Mouse (Mus musculus) mature B cell (primary cell): ENCODE results near the gene Egln1.

ENCODE experiments used
- in situ Hi-C: fragments of 300-500 bp; cut with MboI; formaldehyde crosslinking; loops from 2 replicates; pipeline ENCODE4 v1.14.3; 2019

Egln1 gene

DNA sequence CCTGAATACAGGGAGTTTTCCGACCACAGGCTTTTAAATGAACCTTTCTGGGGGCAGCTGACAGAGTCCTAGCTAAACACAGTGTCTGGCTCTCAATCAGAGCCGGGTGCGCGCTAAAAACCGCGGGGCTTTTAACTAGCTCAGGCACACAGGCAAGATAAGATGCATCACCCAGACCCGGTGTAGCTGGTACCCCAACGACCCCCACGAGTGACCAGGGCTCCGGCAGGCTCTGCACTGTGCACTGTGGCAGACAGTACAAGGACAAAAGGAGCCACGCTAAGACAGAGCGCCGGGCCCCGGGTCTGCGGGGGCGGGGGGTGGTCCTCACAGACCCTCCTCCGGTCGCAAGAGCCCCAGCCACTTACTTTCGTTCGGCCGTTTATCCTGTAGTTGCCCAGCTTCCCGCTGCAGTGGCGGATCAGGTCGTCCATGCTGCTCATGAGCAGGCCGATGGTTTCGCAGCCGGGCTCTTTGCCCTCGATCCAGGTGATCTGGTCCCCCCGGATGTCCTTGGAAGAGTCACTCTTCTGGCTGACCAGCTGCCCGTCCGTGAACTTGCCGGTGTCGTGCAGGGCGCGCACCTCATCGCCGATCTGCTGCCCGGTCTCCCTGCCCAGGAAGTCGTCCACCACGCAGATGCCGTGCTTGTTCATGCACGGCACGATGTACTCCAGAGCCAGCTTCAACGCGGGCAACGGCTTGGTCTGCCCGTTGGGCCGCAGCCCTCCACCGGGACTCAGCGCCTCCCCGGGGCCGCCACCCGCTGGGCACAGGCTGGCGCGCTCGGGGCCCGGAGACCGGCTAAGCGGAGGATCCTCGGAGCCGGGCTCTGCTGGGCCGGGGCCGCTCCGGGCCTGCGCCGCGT, 1.0 kb downstream of the Egln1 start:
- in situ Hi-C loops: no loop called here

DNA sequence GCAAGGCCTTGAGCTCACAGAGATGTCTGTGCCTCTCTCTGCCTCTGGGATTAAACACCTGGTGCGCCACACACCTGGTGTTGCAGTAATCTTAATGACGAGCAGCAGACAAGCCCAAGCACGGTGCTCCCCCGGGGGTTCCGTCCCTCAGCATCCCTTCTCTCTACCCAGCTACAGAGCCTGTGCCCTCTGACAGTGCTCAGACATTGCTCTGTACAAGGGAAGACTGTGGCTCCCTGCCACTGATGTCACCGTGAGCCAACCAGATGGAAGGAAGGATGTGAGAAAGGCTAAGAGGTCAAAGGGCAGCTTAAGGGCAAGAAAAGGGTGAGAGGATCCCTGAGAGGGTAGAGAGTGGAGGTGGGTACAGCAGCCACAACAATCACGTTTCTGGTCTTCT, 4.7 kb downstream of the Egln1 start:
- in situ Hi-C loops: no loop called here

DNA sequence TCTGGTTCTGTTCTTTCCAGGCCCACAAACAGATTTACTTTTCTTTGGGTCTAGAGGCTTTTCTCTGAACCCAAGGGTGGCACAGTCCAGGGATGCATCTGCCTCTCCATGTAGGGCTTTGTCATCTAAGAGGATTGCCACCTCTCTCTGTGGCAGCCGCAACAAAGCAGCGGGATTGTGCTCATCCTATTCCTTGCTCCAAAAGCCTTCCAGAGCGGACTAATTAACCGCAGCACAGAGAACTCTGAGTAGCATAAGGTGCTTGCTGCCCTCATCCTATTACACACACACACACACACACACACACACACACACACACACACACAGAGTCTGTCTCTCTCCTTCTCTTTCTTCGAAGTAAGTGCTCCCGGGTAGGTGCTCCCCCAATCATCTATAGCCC, 5.3 kb downstream of the Egln1 start:
- in situ Hi-C loops: no loop called here

DNA sequence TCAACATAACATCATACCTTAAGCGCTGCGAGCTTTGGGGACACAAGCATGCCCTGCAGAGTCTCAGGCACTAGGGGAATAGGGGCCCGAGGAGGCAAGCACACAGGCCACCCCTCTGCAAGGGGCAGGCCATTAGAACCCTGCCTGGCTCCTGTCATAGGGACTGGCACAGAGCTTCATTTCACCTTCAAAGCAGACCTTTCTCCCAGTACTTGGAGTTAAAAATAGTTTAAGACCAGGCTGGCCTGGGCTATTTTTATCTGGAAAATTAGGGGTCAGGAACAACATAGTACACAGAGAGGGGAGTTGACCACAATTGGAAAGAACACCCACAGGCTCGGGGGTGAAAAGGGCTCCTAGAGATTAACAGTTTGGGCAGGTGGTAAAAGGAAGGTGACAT, 11.8 kb downstream of the Egln1 start:
- in situ Hi-C loops: no loop called here

DNA sequence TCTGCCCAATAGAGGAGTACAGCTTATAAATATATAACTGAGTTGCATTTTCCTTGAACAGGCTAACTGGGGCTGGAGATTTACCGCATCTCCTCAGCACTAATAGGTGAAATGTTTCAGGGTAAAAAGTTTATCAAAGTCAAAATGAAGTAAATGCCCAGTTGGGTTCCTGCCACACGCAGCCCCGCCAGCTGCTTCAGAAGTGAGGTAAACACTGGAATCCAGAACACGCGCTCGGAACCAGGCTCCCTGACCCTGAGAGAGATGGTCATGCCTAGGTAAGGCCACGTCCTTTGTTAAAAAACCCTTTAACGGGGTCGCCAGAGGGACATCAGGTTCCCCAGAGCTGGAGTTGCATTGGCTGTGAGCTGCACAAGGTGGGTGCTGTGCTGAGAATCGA, 12.4 kb downstream of the Egln1 start:
- in situ Hi-C loops: no loop called here

DNA sequence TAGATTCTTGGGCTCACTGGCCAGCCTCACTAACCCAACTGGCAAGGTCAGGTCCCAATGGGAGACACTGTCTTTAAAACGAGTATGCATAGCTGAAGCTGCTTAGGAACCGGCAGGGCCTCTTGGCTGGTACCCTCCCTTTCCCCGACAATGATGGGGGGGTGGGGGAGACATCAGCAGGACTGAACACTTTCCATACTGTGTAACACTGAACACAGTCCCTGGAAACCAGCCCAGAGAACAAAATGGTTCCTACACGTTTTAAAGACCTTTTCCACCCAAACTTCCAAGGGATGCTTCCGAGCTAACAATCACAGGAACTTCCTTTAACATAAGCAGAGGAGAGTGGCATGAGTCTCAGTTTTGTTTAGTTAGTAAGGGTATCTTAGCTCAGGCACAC, 14.0 kb downstream of the Egln1 start:
- in situ Hi-C loops: no loop called here

DNA sequence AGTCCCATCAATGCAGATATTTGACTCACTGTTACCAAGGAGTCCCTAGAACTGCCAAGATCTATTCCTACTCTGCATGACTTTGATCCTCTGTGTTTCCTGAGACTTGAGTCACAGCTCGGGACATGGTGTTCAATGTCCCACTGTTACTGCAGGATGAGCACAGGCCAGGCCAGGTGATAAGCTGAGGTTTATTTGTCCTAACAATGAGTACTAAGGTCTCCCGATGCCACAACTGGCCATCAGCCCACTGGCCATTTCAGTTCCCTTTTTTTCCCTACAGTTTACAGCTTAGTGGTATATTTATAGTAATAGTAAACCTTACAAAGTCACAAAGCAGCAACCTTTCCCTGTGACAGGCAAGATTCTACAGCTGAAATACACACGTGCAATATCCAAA, 16.7 kb downstream of the Egln1 start:
- in situ Hi-C loops: no loop called here

DNA sequence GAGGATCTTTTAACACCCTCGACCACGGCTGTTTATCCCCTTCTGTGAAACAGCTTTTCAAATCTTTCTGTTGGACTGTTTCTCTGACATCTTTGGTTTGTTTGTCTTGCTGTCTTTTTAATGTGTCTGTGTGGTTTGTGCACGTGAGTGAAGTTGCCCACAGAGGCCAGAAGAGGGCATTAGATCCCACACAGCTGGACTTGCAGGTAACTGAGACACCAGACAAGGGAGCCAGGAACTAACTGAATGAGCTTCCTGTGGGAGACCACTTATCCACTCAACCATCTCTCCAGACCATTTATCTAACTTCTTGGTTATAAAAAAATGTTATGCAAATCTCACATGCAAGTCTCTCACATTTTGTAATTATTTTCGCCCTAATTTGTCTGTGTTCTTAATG, 18.5 kb downstream of the Egln1 start:
- in situ Hi-C loops: no loop called here

DNA sequence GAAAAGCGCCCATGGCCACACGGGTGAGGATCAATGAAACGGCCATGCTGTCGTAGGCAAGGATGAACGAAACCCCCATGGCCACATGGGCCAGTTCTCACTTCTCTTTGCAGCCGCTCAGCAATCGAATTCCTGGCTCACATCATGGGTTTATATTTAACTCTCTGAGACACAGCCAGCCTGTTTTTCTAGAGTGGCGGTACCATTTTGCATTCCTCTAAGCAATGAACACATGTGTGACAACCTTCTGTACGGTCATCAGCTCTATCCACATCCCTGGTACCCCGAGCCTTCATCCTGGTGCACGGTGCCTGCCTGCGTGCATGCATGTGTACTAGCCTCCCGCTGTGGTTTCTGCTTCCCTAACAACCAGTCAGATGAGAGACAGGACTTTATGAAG, 19.0 kb downstream of the Egln1 start:
- in situ Hi-C loops: no loop called here

DNA sequence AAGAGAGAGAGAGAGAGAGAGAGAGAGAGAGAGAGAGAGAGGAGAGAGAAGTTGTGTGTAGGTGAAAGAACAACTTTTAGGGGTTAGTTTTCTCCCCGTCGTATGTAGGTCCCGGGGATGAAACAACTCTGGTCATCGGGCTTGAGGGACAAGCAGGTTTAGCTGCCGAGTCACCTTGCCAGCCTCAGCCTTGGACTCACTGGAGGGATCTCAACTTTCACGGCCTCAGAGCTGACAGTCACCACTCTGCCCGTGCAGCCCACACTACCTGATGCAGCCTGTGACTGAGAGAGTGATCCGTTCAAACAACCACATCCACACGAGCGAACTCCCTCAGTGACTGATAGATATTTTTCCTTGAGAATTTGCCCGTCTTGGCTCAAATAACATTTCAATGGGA, 20.1 kb downstream of the Egln1 start:
- in situ Hi-C loops: no loop called here

DNA sequence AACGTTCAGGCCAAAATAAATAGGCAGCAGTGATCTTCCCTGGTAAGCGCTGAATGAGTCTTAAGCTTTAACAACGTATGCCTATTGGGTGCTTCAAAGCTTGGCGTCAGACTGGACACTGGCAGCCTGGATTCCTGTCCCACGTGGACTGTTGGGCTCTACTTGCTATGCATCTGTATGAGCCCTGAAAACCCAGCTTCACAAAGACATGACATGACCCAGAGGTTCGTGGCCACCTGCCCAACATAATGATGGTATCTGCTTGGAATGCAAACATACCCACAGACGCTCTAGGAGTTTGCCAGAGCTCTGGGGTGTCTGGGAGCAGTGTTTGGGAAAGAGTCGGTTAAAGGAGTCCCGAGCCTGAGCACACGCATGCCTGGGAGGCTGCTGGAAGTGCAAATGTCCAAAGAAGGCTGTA, 22.8 kb downstream of the Egln1 start:
- in situ Hi-C loops: no loop called here

DNA sequence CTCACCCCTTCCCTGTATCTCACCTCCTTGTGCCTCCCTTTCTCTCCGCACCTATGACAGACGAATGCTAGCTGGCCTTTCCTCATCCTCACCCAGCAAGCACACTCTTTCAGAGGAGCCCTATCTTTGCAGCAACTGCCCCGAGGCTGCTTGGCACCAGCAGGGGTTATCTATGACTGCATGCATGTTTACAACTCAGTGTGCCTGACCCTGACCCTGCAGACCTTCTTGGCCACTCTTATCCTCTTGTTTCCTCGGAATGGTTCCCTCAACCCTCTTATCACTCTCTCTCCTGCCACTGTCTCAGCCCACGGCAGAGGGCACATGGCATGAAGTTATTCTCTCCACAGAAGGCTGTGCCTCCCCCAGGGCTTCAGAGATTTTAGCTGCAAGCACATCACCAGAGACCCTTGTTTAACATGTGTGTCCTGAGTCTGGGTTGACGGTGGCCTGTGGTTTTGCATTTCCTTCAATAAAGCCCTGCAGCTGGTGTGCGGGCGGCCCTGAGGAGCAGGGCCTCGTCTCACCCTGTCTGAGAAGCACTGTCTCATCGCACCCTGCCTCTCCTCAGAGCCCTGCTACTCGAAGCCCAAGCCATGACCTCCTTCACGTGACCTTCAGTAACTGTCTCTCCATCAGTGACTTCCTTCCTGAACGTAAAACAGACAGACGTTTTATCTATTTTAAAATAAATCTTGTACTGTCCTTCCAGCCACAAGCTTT, 23.4 kb downstream of the Egln1 start:
- in situ Hi-C loops: no loop called here

DNA sequence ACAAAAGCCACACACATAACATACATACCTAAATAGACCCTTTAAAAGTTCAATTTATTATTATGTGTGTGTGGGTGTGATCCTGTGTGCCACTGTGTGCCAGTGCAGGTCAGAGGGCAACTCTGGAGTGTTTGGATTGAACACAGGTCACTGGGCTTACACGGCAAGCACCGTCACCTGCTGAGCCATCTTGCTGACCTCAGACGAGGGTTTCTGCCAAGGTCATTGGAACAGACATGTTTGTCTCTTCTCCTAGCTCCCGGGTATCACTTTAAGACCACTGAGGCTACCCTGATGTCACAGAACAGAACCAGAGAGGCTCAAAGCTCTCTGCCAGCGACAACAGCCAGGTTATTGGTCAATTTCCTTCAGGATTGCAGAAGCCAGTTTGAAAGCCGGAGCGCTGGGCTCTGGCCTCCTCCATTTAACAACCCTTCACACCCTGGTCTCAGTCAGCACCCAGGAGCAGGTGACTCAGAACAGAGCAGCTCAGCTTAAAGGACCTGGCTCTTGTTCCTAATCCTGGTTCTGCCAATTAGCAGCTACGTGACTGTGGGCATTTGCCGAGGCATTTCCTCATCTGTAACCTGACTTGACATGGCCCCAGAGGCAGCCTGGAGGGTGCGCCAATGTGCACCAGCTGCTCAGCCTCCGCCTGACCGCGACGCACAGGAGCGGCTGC, 25.0 kb downstream of the Egln1 start:
- in situ Hi-C loops: no loop called here

DNA sequence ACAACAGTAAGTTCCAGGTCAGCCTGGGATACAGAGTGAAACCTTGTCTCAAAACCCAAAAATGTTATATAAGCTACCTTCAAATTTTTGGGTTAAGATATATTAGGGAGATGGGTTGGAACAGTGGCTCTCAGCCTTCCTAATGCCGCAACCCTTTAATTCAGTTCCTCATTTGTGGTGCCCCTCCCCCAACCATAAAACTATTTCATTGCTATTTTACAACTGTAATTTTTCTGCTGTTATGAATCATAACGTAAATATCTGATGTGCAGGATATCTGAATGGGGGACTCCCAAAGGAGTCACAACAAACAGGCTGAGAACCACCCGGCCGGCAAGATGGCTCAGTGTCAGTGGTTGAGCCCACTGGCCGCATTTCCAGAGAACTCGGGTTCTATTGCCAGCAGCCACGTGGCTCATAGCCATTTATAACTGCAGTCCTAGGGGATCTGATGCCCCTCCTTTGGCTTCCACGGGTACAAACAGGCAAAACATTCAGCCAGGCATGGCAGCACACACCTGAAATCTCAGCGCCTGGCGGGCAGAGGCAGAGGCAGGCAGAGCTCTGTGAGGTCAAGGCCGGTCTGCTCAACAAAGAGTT, 26.5 kb downstream of the Egln1 start:
- in situ Hi-C loops: no loop called here

DNA sequence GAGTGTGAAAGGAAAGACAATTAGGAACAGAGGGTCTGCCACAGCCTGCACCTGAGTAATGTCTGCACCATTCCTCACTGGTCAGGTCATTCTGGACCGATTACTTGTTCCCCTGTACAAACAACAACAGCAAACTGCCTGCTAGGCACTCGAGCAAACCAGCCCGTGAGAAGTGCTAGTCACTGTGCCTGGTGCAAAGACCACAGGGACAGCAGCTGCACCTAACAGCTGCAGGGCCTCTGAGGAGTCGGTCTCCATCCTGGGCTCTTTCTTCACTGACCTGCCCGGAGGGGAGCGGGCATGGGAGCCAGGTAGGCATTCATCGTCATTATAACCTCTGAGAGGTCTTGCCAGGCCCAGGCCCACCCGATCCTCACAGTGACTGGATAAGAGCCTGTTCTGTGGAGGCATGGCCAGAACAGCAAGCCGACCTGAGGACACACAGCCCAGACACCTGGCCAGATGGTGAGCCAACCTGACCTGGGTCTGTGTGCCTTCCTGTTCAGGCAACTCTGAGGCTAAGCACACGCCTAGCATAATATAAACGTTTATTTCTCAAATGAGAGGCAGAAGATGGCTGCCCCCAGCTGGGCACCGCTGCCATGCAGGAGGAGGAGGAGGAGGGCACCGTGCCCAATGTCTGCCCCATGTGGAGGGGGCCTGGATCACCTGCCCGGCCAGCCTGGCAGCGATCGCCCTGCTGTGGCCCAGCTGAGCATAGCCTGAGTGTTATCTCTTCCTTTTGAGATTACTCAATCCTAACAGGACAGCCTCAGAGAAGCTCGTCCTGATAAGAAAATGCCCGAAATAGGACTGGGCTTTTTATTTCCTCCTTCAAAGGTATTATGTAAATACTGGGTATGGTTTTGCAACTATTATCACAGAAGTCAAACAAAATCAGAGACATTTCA, 27.5 kb downstream of the Egln1 start:
- in situ Hi-C loops: no loop called here

DNA sequence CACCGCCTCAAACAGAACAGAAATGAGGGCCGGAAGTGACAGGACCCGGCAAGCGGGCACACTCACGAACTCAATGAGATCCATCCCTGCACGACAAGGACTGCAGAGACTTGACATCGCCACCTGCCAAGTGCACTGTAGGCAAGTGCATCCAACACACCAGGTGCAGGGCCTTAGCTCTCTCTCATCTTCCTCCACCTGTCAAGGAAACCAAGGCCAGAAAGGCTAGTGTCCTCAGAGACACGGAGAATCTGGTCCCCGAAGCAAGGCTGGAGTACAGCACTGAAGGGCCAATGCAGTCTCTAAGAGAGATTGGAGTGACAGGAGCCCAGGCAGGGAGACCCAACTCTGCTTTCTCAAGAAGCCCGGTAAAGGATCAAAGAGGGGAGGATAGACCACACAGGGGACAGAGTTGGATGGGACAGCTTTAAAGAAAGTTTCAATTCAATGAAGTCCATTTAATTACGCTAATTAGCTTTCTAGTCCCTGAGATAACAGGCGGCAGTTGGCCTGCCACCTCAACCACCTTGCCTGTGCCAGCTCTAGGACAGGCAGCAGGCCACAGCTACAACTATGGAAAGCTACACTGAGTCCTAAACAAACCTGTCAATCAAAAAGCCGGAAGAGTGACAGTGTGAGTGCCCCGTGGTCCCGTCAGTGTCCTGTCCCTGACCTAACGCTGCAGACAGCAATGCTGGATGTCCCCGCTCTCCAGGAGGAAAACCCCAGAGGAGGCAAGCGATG, 31.2 kb downstream of the Egln1 start:
- in situ Hi-C loops: no loop called here

DNA sequence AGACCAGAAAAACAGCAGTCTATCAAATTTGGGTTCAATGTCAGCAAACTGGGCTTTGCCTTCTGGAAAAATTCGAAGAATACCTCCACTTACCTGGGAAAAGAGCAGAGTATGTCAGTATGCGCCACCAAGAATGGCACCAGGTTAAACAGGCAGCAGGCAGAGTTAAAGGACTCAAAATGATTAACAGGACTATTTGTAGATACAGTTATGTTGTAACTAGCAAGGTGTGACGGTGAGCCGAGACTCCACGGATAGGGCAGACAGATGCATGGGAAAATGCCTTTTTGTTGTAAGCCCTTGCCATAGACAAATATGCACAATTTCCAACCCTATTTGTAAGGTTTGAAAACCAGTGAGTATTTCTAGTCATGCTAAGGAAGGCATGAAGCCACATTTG, 35.1 kb downstream of the Egln1 start:
- in situ Hi-C loops: no loop called here

DNA sequence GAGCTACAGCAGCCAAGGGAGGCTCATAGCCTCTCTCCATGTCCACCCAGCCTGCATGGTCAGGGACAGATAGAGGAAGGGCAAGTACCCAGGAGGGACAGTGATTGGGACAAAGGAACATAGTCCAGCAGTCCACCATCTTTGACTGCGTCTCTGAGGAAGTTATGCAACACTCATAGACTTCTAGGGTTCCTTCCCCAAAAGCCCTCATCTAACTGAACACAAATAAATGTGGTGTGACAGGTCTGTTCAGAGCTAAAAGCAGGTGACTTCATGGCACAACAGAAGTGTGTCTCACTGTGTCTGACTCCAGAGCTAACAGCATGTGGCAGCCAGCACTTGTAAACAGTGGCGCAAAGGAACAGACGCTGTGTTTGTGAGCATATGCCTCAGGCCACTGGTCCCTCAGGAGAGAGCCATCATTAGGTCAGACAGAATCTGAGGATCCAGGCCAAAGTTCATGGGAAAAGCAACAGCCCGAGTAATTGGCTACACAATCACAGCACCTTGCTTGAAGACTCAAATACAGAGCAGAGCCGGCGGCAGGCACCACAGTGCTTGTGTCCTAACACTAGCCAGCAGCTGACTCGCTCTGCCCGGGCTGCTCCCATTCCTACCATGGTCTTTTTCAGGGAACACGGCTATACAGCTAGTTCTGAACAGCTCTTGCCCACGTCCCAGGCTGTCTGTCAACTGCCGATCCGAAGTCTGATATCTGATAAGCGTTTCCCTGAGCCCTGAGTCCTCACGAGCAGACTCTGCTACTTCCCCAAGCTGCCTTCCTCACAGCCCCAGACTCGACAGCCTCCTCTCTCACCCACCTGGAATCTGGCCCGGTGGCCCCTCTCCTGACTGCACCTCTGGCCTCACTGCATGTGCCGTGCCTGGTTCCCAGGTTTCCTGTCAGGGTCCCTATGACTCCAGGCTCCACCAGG, 36.9 kb downstream of the Egln1 start:
- in situ Hi-C loops: no loop called here

DNA sequence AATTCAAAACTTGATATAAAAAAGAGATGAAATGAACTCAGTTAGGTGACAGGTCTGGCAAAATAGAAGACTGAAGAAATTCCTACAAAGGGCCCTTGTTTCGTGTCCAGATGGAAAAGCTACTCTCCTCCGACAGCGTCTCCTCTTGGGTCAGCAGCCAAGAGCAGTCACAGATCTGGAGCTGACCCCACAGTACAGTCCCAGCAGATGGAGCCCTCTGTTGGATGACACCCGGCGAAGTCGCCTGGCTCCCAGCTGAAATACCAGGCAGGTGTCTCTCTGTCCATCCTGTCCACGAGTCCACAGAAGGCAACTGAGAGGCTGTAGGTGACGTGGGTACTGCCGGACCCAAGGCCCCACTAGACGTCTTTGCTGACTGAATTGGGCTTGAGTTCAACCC, 38.8 kb downstream of the Egln1 start:
- in situ Hi-C loops: no loop called here

DNA sequence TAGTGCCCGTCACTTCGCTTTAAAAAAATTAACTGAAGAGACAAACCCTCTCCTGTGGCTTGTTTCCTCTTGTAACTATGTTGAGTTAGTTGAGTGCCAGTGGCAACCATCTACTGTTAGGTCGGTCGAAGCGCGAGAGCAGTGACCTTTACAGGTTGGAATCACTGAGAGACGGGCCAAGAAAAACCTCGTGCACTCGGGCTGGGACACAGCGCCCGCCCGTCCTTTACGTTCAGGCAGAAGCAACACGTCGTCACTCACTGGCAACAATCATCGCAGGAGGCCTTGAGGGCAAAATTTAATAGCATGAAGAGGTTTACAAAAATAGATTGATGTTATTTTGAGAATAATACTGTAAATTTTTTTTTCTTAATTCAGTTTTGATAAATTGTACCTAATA, 39.2 kb downstream of the Egln1 start:
- in situ Hi-C loops: no loop called here
